Mouse (Mus musculus) MEL (cell line): ENCODE measurements around the gene Cenpb. TPM values are rescaled to one million over a fixed set of nuclear protein-coding genes. Genes with fewer than 3 reads are reported as not detected.
A peak's percentile ranks its signal among the peaks of the same experiment; 100 is the strongest.

Experiments
- DNase-seq: peaks from one replicate; pipeline ENCODE4 v3.0.0; 2011; ENCODE audit warnings: low read depth, low spot score
- H3K27ac ChIP-seq: 2 replicates; pipeline ENCODE4 v1.5.1; 2012; ENCODE audit warnings: low read depth, mild to moderate bottlenecking, control low read depth, low read length, moderate library complexity; ENCODE audit not compliant: control insufficient read depth
- H3K27me3 ChIP-seq, 2 experiments: fragments of 150-350 bp in 1 of 2; sonication (generic) in 1 of 2; 2 replicates each; pipeline ENCODE4 v1.6.1; 2012; ENCODE audit warnings: low read length in 2 of 2, mild to moderate bottlenecking in 2 of 2, improper control_type of control experiment in 1 of 2, moderate library complexity in 1 of 2; ENCODE audit not compliant: insufficient read depth in 2 of 2, control insufficient read depth in 1 of 2
- H3K36me3 ChIP-seq, 2 experiments: 2 replicates each; pipeline ENCODE4 v1.6.1; 2012 to 2014; ENCODE audit warnings: low read length in 2 of 2, improper control_type of control experiment in 1 of 2, inconsistent platforms in 1 of 2, mild to moderate bottlenecking in 1 of 2; ENCODE audit not compliant: insufficient read depth in 2 of 2, control insufficient read depth in 1 of 2
- H3K4me1 ChIP-seq, 2 experiments: fragments of 150-350 bp in 1 of 2; sonication (generic) in 1 of 2; 2 replicates each; pipeline ENCODE4 v1.6.1; 2012; ENCODE audit warnings: low read length in 2 of 2, improper control_type of control experiment in 1 of 2, mild to moderate bottlenecking in 1 of 2; ENCODE audit not compliant: insufficient read depth in 2 of 2, control insufficient read depth in 1 of 2
- H3K4me3 ChIP-seq, 2 experiments: fragments of 150-350 bp in 1 of 2; sonication (generic) in 1 of 2; 2 replicates each; pipeline ENCODE4 v1.5.1; 2012; ENCODE audit warnings: low read depth in 2 of 2, low read length in 2 of 2, mild to moderate bottlenecking in 2 of 2, moderate library complexity in 2 of 2, control low read depth in 1 of 2, improper control_type of control experiment in 1 of 2; ENCODE audit not compliant: control insufficient read depth in 1 of 2, insufficient read depth in 1 of 2
- H3K79me2 ChIP-seq: 2 replicates; pipeline ENCODE4 v1.6.1; 2012; ENCODE audit warnings: mild to moderate bottlenecking, low read length, moderate library complexity; ENCODE audit not compliant: control insufficient read depth, poor library complexity, insufficient read depth
- H3K9ac ChIP-seq: 2 replicates; pipeline ENCODE4 v1.6.1; 2012; ENCODE audit warnings: low read depth, mild to moderate bottlenecking, control low read depth, low read length, moderate library complexity; ENCODE audit not compliant: control insufficient read depth, poor library complexity, severe bottlenecking
- H3K9me3 ChIP-seq: fragments of 150-350 bp; sonication (generic); replicated peaks from 2 replicates; pipeline ENCODE4 v1.6.1; 2012; ENCODE audit warnings: mild to moderate bottlenecking, low read length, improper control_type of control experiment, moderate library complexity; ENCODE audit not compliant: insufficient read depth
- BHLHE40 ChIP-seq: IDR thresholded peaks from 2 replicates; pipeline ENCODE4 v1.6.1; 2012; ENCODE audit warnings: low read depth, mild to moderate bottlenecking, inconsistent platforms, low read length, improper control_type of control experiment, borderline replicate concordance
- E2F4 ChIP-seq: IDR thresholded peaks from 2 replicates; pipeline ENCODE4 v1.6.1; 2011; ENCODE audit warnings: low read depth, low read length, improper control_type of control experiment, borderline replicate concordance
- ELF1 ChIP-seq: IDR thresholded peaks from 2 replicates; pipeline ENCODE4 v1.6.1; 2014; ENCODE audit warnings: low read depth, mild to moderate bottlenecking, inconsistent platforms, low read length, improper control_type of control experiment, moderate library complexity
- EP300 ChIP-seq, 2 experiments: IDR thresholded peaks; 2 replicates each; pipeline ENCODE4 v1.6.1; 2011; ENCODE audit warnings: improper control_type of control experiment in 2 of 2, low read length in 2 of 2, low read depth in 1 of 2, mild to moderate bottlenecking in 1 of 2
- GABPA ChIP-seq: IDR thresholded peaks from 2 replicates; pipeline ENCODE4 v1.6.1; 2012; ENCODE audit warnings: low read depth, mild to moderate bottlenecking, inconsistent platforms, low read length, improper control_type of control experiment, moderate library complexity
- HCFC1 ChIP-seq: IDR thresholded peaks from 2 replicates; pipeline ENCODE4 v1.6.1; 2012; ENCODE audit warnings: low read depth, mild to moderate bottlenecking, inconsistent platforms, low read length, improper control_type of control experiment, moderate library complexity
- JUND ChIP-seq: IDR thresholded peaks from 2 replicates; pipeline ENCODE4 v1.6.1; 2011; ENCODE audit warnings: low read depth, mild to moderate bottlenecking, improper control_type of control experiment, low read length
- KAT2A ChIP-seq: conservative IDR thresholded peaks from 2 replicates; pipeline ENCODE4 v1.6.1; 2012; ENCODE audit warnings: low read depth, low read length, improper control_type of control experiment, inconsistent platforms
- MAX ChIP-seq: IDR thresholded peaks from 2 replicates; pipeline ENCODE4 v1.6.1; 2011; ENCODE audit warnings: low read length, improper control_type of control experiment
- MXI1 ChIP-seq: IDR thresholded peaks from 2 replicates; pipeline ENCODE4 v1.6.1; 2011; ENCODE audit warnings: mild to moderate bottlenecking, low read depth, low read length, improper control_type of control experiment
- NRF1 ChIP-seq: IDR thresholded peaks from 2 replicates; pipeline ENCODE4 v1.6.1; 2014; ENCODE audit warnings: low read depth, mild to moderate bottlenecking, inconsistent platforms, low read length, improper control_type of control experiment, moderate library complexity; ENCODE audit not compliant: poor library complexity, insufficient read depth, severe bottlenecking
- RCOR1 ChIP-seq: IDR thresholded peaks from 2 replicates; pipeline ENCODE4 v1.6.1; 2012; ENCODE audit warnings: low read depth, mild to moderate bottlenecking, inconsistent platforms, low read length, improper control_type of control experiment
- SMC3 ChIP-seq: IDR thresholded peaks from 2 replicates; pipeline ENCODE4 v1.6.1; 2011; ENCODE audit warnings: low read depth, low read length, improper control_type of control experiment
- TAL1 ChIP-seq: IDR thresholded peaks from 2 replicates; pipeline ENCODE4 v1.6.1; 2012; ENCODE audit warnings: mild to moderate bottlenecking, inconsistent platforms, low read length, moderate library complexity, mixed read lengths
- UBTF ChIP-seq: IDR thresholded peaks from 2 replicates; pipeline ENCODE4 v1.6.1; 2012; ENCODE audit warnings: low read depth, mild to moderate bottlenecking, inconsistent platforms, low read length, improper control_type of control experiment, moderate library complexity, borderline replicate concordance; ENCODE audit not compliant: insufficient read depth
- USF1 ChIP-seq: IDR thresholded peaks from 2 replicates; pipeline ENCODE4 v1.6.1; 2014; ENCODE audit warnings: low read depth, mild to moderate bottlenecking, inconsistent platforms, low read length, improper control_type of control experiment, moderate library complexity
- ZNF384 ChIP-seq: IDR thresholded peaks from 2 replicates; pipeline ENCODE4 v1.6.1; 2012; ENCODE audit warnings: low read depth, mild to moderate bottlenecking, inconsistent platforms, low read length, improper control_type of control experiment
- polyA plus RNA-seq, 2 experiments: library from polyadenylated mRNA; stranded (reverse) in 1 of 2; unstranded in 1 of 2; fragments of >175 nt in 1 of 2; fragments of >200 nt in 1 of 2; gene quantifications; 2 replicates each; pipeline versions ENCODE4 v1.2.1 to v1.2.4; 2012; ENCODE audit warnings: low replicate concordance in 2 of 2, low read depth in 1 of 2; ENCODE audit not compliant: insufficient read length in 2 of 2, insufficient read depth in 1 of 2, missing spikeins in 1 of 2
- total RNA-seq: library from RNA; depleted of rRNA; stranded (reverse); fragments of 300-350 nt; gene quantifications from 2 replicates; pipeline ENCODE4 v1.2.3, GENCODE M21; 2012

Gene Cenpb
- total and polyA plus RNA-seq, 3 experiments, result 24.3 to 34.9 TPM; not detected in 1

DNA sequence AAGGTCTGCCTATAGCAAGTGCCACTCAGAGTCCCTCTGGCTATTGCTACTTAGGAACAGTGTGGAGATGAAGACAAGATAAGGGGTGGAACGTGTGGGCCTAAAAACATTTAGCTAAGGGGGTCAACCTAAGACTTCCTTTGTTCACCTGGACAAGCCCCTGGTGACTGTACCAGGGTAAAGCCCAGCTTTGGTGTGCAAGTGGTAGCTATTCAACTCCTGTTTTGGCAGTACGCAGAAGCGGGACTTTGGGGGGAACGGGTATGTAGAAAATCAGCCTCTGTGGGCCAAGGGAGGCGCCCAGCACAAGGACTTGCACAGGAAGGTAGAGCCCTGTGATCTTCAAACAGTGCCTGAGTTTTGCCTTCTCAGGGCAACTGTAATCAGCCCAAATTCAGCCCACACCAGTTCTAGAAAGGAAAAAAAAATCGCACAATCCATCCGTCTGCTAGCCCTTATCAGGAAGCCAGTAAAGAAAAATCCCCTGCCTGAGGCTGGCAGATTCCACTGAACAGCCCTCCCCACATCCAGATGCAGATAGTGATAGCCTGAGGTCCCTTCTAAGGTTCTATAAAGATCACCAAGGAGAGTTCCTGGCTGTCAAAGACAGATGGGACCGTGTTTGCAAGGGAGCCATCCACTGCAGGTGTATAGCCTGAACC, 25.8 kb upstream of the Cenpb start (continued):
- no peak for TF ChIP-seq MAX
- no peak for TF ChIP-seq UBTF
- no peak for TF ChIP-seq JUND
- TF ChIP-seq HCFC1, result no peak
- no peak for TF ChIP-seq SMC3
- no peak for TF ChIP-seq KAT2A
- no peak for TF ChIP-seq USF1
- TF ChIP-seq ELF1, result no peak; the same call in 1 of the 2 replicates
- TF ChIP-seq TAL1, result peak; percentile 98
- TF ChIP-seq E2F4, result no peak

DNA sequence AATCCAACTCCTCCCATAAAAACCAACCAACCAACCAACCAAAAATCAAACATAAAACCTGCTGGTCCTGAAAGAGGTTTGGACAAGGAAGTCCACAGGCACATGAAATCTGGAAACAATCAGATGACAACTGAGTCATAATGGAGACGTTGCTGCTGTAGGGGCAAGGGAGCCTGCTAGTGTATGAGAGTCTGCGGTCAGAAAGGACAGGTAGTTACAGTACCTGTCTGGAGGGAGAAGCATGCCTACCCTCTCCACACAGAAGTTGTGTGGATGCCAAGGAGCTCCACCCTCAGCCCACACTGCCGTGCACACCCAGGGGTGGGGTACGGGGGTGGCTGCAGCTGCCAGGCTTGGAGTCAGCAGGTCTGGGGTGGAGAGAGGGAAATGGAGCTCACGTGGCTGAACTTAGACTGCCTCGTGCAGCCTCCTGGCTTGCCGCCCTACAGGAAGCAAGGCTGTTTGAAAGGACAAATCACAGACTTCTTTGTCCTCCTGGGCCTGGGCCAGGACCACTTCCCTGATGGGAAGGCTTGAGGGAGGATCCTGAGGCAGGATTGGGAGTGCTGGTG, 24.6 kb upstream of the Cenpb start:
- DNase-seq, result peak; percentile 49
- H3K4me3 ChIP-seq, result no peak overlapping the region
- TF ChIP-seq EP300 (IDR thresholded peaks at IDR 0.05; ENCODE audit: low read depth in 1 of 2, low read length in 2 of 2) (no peak), MAX (peak; percentile 76; the same call in 1 of the 2 replicates), GABPA (no peak), ZNF384 (peak; percentile 78), BHLHE40 (peak; percentile 83; the same call in 1 of the 2 replicates), USF1 (peak; percentile 68), RCOR1 (no peak), MXI1 (0 out of 2 replicates have a peak, but pooled peaks have one; percentile 29), NRF1 (no peak)
- H3K36me3 ChIP-seq, result peaks cover 0 to 25% of the 10 kb centered on the region in 2 experiments; a peak in 2 of 4 replicates
- H3K27ac ChIP-seq, result no peak overlapping the region; the same call in 1 of the 2 replicates
- H3K9me3 ChIP-seq, result no peaks in the 10 kb centered on the region
- no peak overlapping the region for H3K9ac ChIP-seq
- H3K27me3 ChIP-seq, result no peaks in the 10 kb centered on the region
- peaks cover 7 to 51% of the 10 kb centered on the region in 2 experiments; a peak in 3 of 4 replicates for H3K4me1 ChIP-seq
- H3K79me2 ChIP-seq, result no peaks in the 10 kb centered on the region
